Mouse (Mus musculus): ENCODE measurements around the gene Hbq1a.

Hbq1a gene

DNA sequence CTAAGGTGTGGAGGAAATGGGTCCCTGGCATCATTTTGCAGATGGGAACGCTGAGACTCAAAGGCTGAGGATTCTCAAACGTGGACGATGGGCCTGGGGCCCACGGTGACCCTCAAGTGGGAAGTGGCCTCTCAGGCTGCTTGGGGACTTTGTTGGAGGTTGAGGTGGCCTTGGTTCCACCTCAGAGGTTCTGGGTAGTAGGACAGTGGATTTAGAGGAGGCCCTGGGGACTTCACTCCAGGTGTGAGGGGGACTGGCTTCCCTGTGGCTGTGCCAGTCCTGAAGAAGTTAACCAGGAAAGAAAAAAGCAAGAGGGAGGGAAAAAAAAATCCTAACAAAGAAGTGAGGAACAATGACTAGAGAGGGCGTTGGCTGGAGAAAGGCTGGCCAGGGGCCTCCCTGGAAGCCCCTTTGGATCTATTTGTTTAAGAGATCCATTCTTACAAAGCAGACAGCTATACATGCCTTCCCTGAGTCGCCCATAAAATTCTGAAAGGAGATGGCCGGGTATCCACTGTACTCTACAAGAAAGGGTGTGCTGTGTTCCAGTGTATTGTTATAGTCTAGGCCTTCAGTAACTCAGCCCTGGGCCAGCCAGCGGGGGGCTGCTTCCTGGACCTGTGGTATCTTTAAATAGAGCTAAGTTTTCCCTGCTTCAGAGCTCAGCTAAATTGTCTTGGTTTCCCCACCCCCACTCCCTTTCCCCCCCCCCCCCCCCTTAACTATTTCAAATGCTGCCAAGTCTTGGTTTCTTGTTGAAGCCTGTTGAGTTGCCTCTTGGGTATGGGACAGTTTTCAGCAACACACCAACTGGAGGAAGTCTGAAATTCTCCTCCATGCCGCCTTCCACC is 48.8 kb downstream of the Hbq1a start:
- in situ Hi-C loops (cut with MboI; ENCODE audit: low pct_unique_long_range_greater_than_20kb in 1 of 2, low sequenced_read_pairs in 2 of 2, unreplicated experiment in 1 of 2): no loop called here

DNA sequence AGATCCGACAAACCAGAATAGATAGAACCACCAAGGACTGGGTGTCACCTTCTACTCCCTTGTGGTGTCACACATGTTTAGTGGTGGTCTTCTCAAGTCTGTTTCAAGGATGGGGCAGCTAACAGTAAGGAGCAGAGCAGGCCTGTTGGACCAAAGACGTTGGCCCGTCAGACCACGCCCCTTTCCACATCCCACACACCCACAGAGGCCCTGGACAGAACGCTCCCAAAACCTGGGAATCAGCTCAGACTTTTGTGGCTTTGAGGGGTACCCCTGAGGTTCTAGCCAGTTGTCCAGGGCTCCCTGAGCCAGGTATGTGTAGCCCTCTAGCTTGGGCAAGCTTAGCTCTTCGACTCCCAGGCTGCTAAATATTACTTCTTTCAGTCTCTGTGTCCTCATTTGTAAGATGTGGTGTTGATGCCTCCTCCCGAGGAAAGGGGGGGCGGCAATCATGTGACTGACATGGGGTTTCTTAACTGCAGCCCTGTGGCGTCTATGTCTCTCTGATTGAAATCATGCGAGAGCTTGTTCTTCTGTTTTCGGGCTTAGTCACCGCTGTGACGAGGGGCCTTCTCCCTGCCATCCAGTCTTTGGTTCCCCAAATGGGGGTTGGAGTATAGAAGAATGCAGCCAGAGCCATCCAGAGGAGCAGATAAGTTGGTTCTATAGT is 49.5 kb downstream of the Hbq1a start:
- in situ Hi-C loops (cut with MboI; ENCODE audit: low pct_unique_long_range_greater_than_20kb in 1 of 2, low sequenced_read_pairs in 2 of 2, unreplicated experiment in 1 of 2): no loop called here
